Mouse (Mus musculus) limb, embryonic 11.5 days (tissue): ENCODE results near the gene Clip3. TPM values are rescaled to one million over a fixed set of nuclear protein-coding genes. Genes with fewer than 3 reads are reported as not detected.
A peak's percentile ranks its signal among the peaks of the same experiment; 100 is the strongest.

ENCODE experiments used
- ATAC-seq: fragments of 200-750 bp; cut with Nextera tagmentation; 2 replicates; pipeline ENCODE4 v1.8.0; 2017; ENCODE audit warnings: low read depth; ENCODE audit not compliant: insufficient number of reproducible peaks, low FRiP score, low TSS enrichment
- DNase-seq: peaks from one replicate; pipeline ENCODE4 v3.0.0-alpha.2; 2015; ENCODE audit warnings: low spot score
- H3K27ac ChIP-seq: fragments of 300-500 bp; sonication (generic); replicated peaks from 2 replicates; pipeline ENCODE4 v1.5.1; 2014; ENCODE audit warnings: low read depth, mild to moderate bottlenecking, low read length
- H3K27me3 ChIP-seq: fragments of 300-500 bp; sonication (generic); 2 replicates; pipeline ENCODE4 v1.6.1; 2014; ENCODE audit warnings: mild to moderate bottlenecking, low read length, mixed read lengths; ENCODE audit not compliant: control insufficient read depth, insufficient read depth
- H3K36me3 ChIP-seq: fragments of 300-500 bp; sonication (generic); 2 replicates; pipeline ENCODE4 v1.6.1; 2014; ENCODE audit warnings: mild to moderate bottlenecking, low read length, moderate library complexity, mixed read lengths; ENCODE audit not compliant: control insufficient read depth, insufficient read depth
- H3K4me1 ChIP-seq: fragments of 300-500 bp; sonication (generic); 2 replicates; pipeline ENCODE4 v1.6.1; 2014; ENCODE audit warnings: low read length, mixed read lengths; ENCODE audit not compliant: control insufficient read depth, insufficient read depth
- H3K4me2 ChIP-seq: fragments of 300-500 bp; sonication (generic); 2 replicates; pipeline ENCODE4 v1.6.1; 2014; ENCODE audit warnings: low read depth, mild to moderate bottlenecking, moderate library complexity; ENCODE audit not compliant: severe bottlenecking
- H3K4me3 ChIP-seq: fragments of 300-500 bp; sonication (generic); 2 replicates; pipeline ENCODE4 v1.5.1; 2014; ENCODE audit warnings: low read depth, low read length
- H3K9ac ChIP-seq: fragments of 300-500 bp; sonication (generic); 2 replicates; pipeline ENCODE4 v1.6.1; 2014; ENCODE audit warnings: mild to moderate bottlenecking, low read length
- H3K9me3 ChIP-seq: fragments of 300-500 bp; sonication (generic); 2 replicates; pipeline ENCODE4 v1.6.1; 2016; ENCODE audit warnings: low read length; ENCODE audit not compliant: control insufficient read depth
- WGBS: fragments of 180-500 bp; shearing (Covaris S2); extraction: QIAGEN DNeasy Blood & Tissue Kit; methylation state at CpG from one replicate; pipeline ENCODE4 v1.1.7; 2014; 5-methylcytosine and 5-hydroxymethylcytosine counted together
- polyA plus RNA-seq: library from polyadenylated mRNA; unstranded; fragments of >200 nt; fragmentation: Nextera tagmentation; extraction: Ambion mirVana; gene quantifications from 2 replicates; pipeline ENCODE4 v1.2.1, GENCODE M21; 2014

Gene Clip3
- polyA plus RNA-seq, 1 experiment from 2014 or later, result 70.0 TPM

- Histone ChIP-seq H3K27ac (no peak overlapping the region), H3K4me3 (no peak overlapping the region), H3K9me3 (no peaks in the 10 kb centered on the region), H3K36me3 (no peaks in the 10 kb centered on the region), H3K4me2 (no peak overlapping the region), H3K4me1 (peaks cover 2% of the 10 kb centered on the region; the same call in 1 of the 2 replicates), H3K9ac (no peak overlapping the region), H3K27me3 (no peaks in the 10 kb centered on the region)
- ATAC-seq (no peak), DNase-seq (no peak)
These were observed 34.9 kb downstream of the Clip3 start for GRCm38 (mm10) chr7:30326427-30326826.

GRCm38 (mm10) chr7:30327140-30327539, 35.6 kb downstream of the Clip3 start:
- no peak overlapping the region for H3K4me3 ChIP-seq
- DNase-seq, result no peak
- no peak overlapping the region for H3K9ac ChIP-seq
- H3K4me2 ChIP-seq, result no peak overlapping the region
- H3K4me1 ChIP-seq, result no peaks in the 10 kb centered on the region
- H3K27me3 ChIP-seq, result no peaks in the 10 kb centered on the region
- no peak overlapping the region for H3K27ac ChIP-seq
- 69% methylated on average over 15 of the region's 15 CpGs for WGBS
- no peak for ATAC-seq
- no peaks in the 10 kb centered on the region for H3K36me3 ChIP-seq
- H3K9me3 ChIP-seq, result no peaks in the 10 kb centered on the region

GRCm38 (mm10) chr7:30328379-30328778, 36.9 kb downstream of the Clip3 start:
- H3K4me3 ChIP-seq, result no peak overlapping the region
- no peaks in the 10 kb centered on the region for H3K4me1 ChIP-seq
- no peak overlapping the region for H3K27ac ChIP-seq
- no peaks in the 10 kb centered on the region for H3K9me3 ChIP-seq
- DNase-seq (no peak), ATAC-seq (no peak)
- no peaks in the 10 kb centered on the region for H3K36me3 ChIP-seq
- H3K27me3 ChIP-seq, result no peaks in the 10 kb centered on the region
- H3K9ac ChIP-seq, result no peak overlapping the region
- 55% methylated on average over 10 of the region's 10 CpGs for WGBS
- H3K4me2 ChIP-seq, result no peak overlapping the region

GRCm38 (mm10) chr7:30331887-30332286, 40.4 kb downstream of the Clip3 start:
- H3K9me3 ChIP-seq, result no peaks in the 10 kb centered on the region
- H3K4me3 ChIP-seq, result no peak overlapping the region
- H3K27ac ChIP-seq, result no peak overlapping the region
- H3K9ac ChIP-seq, result no peak overlapping the region
- DNase-seq, result peak; percentile 81
- no peaks in the 10 kb centered on the region for H3K4me1 ChIP-seq
- ATAC-seq, result peak; percentile 73; the same call in 1 of the 2 replicates
- no peaks in the 10 kb centered on the region for H3K36me3 ChIP-seq
- H3K4me2 ChIP-seq, result no peak overlapping the region; the same call in 1 of the 2 replicates
- no peaks in the 10 kb centered on the region; the same call in 1 of the 2 replicates for H3K27me3 ChIP-seq
- 7% methylated on average over 13 of the region's 13 CpGs for WGBS

GRCm38 (mm10) chr7:30332622-30333259, 41.2 kb downstream of the Clip3 start:
- 70% methylated on average over 18 of the region's 18 CpGs for WGBS
- no peaks in the 10 kb centered on the region for H3K36me3 ChIP-seq
- no peak overlapping the region for H3K9ac ChIP-seq
- H3K27me3 ChIP-seq, result no peaks in the 10 kb centered on the region; the same call in 1 of the 2 replicates
- no peaks in the 10 kb centered on the region for H3K4me1 ChIP-seq
- no peak overlapping the region for H3K27ac ChIP-seq
- DNase-seq, result no peak
- H3K4me2 ChIP-seq, result no peak overlapping the region
- H3K9me3 ChIP-seq, result no peaks in the 10 kb centered on the region
- no peak for ATAC-seq
- H3K4me3 ChIP-seq, result no peak overlapping the region

- Histone ChIP-seq H3K9me3 (no peaks in the 10 kb centered on the region), H3K4me2 (no peak overlapping the region), H3K36me3 (no peaks in the 10 kb centered on the region), H3K9ac (no peak overlapping the region), H3K4me1 (no peaks in the 10 kb centered on the region), H3K27ac (no peak overlapping the region), H3K4me3 (no peak overlapping the region), H3K27me3 (no peaks in the 10 kb centered on the region; the same call in 1 of the 2 replicates)
- DNase-seq (no peak), ATAC-seq (no peak)
- WGBS, result 77% methylated on average over 4 of the region's 4 CpGs
These were observed 41.9 kb downstream of the Clip3 start for GRCm38 (mm10) chr7:30333436-30333835.

- no peak overlapping the region for H3K4me2 ChIP-seq
- H3K27me3 ChIP-seq, result no peaks in the 10 kb centered on the region; the same call in 1 of the 2 replicates
- 58% methylated on average over 5 of the region's 5 CpGs for WGBS
- ATAC-seq (no peak), DNase-seq (no peak)
- no peak overlapping the region for H3K9ac ChIP-seq
- no peaks in the 10 kb centered on the region for H3K9me3 ChIP-seq
- H3K4me1 ChIP-seq, result no peaks in the 10 kb centered on the region
- no peak overlapping the region for H3K4me3 ChIP-seq
- no peaks in the 10 kb centered on the region for H3K36me3 ChIP-seq
- H3K27ac ChIP-seq, result no peak overlapping the region
These were observed 43.0 kb downstream of the Clip3 start for GRCm38 (mm10) chr7:30334563-30334962.

- Histone ChIP-seq H3K4me3 (no peak overlapping the region), H3K9me3 (no peaks in the 10 kb centered on the region), H3K4me2 (no peak overlapping the region), H3K27me3 (no peaks in the 10 kb centered on the region; the same call in 1 of the 2 replicates), H3K36me3 (no peaks in the 10 kb centered on the region), H3K4me1 (no peaks in the 10 kb centered on the region), H3K27ac (no peak overlapping the region), H3K9ac (no peak overlapping the region)
- 75% methylated on average over 6 of the region's 6 CpGs for WGBS
- ATAC-seq, result no peak
- DNase-seq, result no peak
These were observed 44.2 kb downstream of the Clip3 start for GRCm38 (mm10) chr7:30335688-30336087.

- no peaks in the 10 kb centered on the region for H3K4me1 ChIP-seq
- H3K36me3 ChIP-seq, result no peaks in the 10 kb centered on the region
- H3K27me3 ChIP-seq, result no peaks in the 10 kb centered on the region; the same call in 1 of the 2 replicates
- no peak overlapping the region for H3K9ac ChIP-seq
- ATAC-seq, result no peak; the same call in 1 of the 2 replicates
- WGBS, result 4% methylated on average over 9 of the region's 9 CpGs
- H3K27ac ChIP-seq, result no peak overlapping the region
- no peaks in the 10 kb centered on the region for H3K9me3 ChIP-seq
- H3K4me3 ChIP-seq, result no peak overlapping the region
- no peak overlapping the region for H3K4me2 ChIP-seq
- DNase-seq, result peak; percentile 91
These were observed 44.9 kb downstream of the Clip3 start for GRCm38 (mm10) chr7:30336384-30336783.
